Mouse (Mus musculus) heart, postnatal 25 days (tissue): ENCODE data around the gene Abca7. TPM values are rescaled to one million over a fixed set of nuclear protein-coding genes. Genes with fewer than 3 reads are reported as not detected.
A peak's percentile ranks its signal among the peaks of the same experiment; 100 is the strongest.

ENCODE experiments used
- DNase-seq: peaks from one replicate; pipeline ENCODE4 v3.0.0; 2022; ENCODE audit warnings: low spot score
- intact Hi-C: fragments of 180-260 bp; cut with DNase I; formaldehyde crosslinking; loops from one replicate; pipeline ENCODE4 v1.15.1; 2025
- total RNA-seq, 2 experiments: library from RNA; stranded (reverse); gene quantifications; 2 replicates each; pipeline ENCODE4 v1.2.3; 2021

Abca7 gene
- total RNA-seq, 2 experiments from 2014 or later, result 6.5 to 6.7 TPM

- DNase-seq, result peak; percentile 76
- intact Hi-C loops, result loop anchor here (5.0 kb wide), 1 partner anchor 149 kb away; the partner anchor contains the start of gene Atp5d
Measured at GRCm38 (mm10) chr10:79988506-79989271, 7.6 kb upstream of the Abca7 start, which contains the start of gene Cnn2. TSS of gene Cnn2 (plus strand) at chr10:79988584.

GRCm38 (mm10) chr10:79989272-79989786 lies 7.0 kb upstream of the Abca7 start:
- intact Hi-C loops, result loop anchor here (5.0 kb wide), 1 partner anchor 148 kb away; the partner anchor contains the start of gene Atp5d
- DNase-seq, result no peak

DNA sequence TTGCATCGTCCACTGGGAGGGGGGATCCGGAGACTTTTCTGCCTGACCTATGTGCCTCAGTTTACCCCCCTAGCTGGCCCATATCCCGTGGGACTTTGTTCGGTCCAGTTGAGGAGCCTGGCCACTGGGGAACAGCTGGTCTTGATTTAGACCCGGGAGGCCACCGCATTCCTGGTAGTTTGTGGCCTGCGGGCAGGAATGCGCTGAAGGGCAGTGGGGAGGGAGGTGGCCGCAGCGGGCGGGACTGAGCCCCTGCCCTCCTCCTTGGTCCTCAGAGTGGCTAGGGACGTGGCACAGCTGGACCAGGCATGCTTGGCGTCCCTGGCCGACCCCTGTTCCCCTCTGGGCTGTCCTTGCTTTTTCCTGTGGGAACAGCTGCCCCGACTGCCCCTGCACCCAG lies 6.4 kb upstream of the Abca7 start:
- intact Hi-C loops, result loop anchor here (5.0 kb wide), 1 partner anchor 147 kb away; the partner anchor contains the start of gene Atp5d
- no peak for DNase-seq

DNA sequence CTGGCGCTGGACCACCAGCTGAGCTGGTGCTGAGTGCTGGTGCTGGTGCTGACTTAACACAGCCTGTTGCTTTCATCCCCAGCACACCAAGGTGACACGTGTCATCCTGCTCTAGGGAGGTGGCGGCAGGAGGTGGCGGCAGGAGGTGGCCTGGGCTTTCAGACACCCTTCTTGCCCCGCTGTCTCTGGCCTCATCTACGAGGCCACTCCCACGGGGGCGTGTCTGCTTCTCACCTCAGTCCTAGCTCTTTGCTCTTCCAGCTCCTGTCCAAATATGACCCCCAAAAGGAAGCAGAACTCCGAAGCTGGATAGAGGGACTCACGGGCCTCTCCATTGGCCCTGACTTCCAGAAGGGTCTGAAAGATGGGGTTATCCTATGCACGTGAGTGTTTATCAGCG lies 5.2 kb upstream of the Abca7 start:
- DNase-seq, result no peak
- intact Hi-C loops, result no loop called here

DNA sequence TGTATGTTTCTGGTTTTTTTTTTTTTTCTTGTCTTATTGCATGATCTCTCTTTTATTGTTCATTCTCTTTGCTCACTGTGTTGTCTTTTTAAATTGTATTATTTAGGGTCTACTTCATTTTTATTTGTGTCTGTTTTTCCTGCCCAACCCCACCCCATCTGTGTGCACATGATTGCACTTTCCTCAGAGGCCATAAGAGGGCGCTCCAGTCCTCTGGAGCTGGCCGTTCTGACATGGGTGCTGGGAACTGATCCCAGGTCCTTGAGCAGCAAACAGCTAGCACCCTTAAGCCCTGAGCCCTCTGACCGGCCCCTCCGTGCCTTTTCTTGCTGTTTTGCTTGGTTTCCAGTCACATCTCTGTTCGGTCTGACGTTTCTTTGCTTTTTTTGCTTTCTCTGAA lies 4.7 kb upstream of the Abca7 start:
- DNase-seq, result no peak
- intact Hi-C loops, result no loop called here

GRCm38 (mm10) chr10:79994397-79995115 lies 1.7 kb upstream of the Abca7 start:
- DNase-seq, result no peak
- intact Hi-C loops, result loop anchor here (5.0 kb wide), 1 partner anchor 38 kb away; no protein-coding TSS in a partner anchor

GRCm38 (mm10) chr10:79995636-79996035 lies 658 bp upstream of the Abca7 start:
- no peak for DNase-seq
- intact Hi-C loops, result loop anchor here (5.0 kb wide), 1 partner anchor 37 kb away; no protein-coding TSS in a partner anchor

DNA sequence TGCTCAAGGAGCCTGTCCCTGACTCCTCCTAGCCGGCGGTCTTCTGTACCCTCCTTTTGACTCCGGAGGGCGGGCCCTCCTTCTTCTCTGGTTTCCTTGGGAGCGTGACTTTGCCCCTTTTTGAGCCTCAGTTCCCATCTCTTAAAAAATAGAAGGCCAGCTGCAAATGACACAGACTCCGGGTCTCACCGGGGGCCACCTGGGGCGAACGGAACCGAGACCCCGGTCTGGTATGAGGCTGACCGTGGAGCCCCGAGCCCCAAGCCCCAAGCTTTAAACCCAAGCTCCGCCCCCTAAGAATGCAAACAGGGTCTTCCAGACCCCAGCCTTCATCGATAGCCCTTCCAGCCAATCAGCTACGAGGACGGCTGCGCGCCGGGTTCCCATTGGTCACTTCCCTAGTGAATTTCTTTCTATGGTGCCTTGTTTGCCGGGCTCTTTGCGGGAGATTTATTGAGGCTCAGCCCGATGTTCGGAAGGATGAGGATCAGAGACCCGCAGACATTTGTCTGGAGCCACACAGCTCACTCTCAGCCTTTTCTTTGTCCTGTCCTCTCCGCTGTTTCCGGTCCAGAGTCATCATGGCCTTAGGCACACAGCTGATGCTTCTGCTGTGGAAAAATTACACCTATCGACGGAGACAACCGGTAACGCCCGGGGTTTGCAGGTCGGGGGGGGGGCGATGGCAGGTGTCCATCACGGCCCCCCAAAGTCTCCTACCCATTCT lies 903 bp downstream of the Abca7 start:
- intact Hi-C loops, result loop anchor here (5.0 kb wide), 1 partner anchor 35 kb away; no protein-coding TSS in a partner anchor
- peak; percentile 60 for DNase-seq

GRCm38 (mm10) chr10:79997819-79998218 lies 1.5 kb downstream of the Abca7 start:
- intact Hi-C loops, result loop anchor here (5.0 kb wide), 1 partner anchor 34 kb away; no protein-coding TSS in a partner anchor
- DNase-seq, result no peak

GRCm38 (mm10) chr10:80001945-80002344 lies 5.7 kb downstream of the Abca7 start:
- DNase-seq, result no peak
- intact Hi-C loops, result no loop called here

GRCm38 (mm10) chr10:80002829-80003228 lies 6.5 kb downstream of the Abca7 start:
- intact Hi-C loops, result no loop called here
- no peak for DNase-seq

DNA sequence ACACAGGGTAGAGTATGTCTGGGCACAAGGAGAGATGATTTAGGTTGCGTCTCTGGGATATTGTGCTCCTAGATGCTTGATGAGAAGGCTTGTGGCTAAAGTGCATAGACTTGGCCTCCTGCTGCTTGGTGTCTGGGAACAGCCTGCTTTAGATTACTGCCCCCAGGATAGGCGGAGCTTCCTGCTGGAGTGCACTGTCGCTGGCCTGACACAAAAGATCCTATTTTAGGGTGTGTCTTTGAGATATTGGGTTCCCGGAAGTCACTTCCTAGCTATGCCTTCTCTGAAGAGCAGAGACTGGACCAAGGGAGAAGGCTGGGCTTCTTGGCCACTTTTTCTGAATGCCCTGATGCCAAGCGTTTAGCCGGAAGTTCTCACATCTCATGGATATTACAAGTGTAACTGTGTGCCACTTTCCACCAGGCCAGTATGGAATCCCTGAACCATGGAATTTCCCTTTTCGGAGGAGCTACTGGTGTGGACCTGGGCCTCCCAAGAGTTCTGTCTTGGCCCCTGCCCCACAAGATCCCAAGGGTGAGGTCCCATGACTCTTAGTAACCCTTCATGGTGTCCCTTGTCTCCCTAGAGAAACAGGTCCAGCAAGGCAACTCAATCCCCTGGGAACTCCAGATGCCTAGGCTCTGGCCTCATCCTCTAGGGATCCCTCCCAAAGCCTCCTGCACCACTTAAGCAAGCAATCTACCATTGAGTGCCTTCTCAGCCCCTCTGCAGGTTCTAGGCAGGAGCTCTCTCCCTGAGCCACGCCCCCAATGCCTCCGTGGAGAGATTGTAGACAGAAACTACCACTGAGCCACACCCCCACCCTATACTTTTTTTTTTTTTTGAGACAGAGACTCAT lies 7.3 kb downstream of the Abca7 start:
- no peak for DNase-seq
- intact Hi-C loops, result no loop called here

- DNase-seq, result no peak
- intact Hi-C loops, result no loop called here
Measured at GRCm38 (mm10) chr10:80004233-80004705, 8.0 kb downstream of the Abca7 start.

- DNase-seq, result no peak
- intact Hi-C loops, result no loop called here
Measured at GRCm38 (mm10) chr10:80011740-80012139, 15.4 kb downstream of the Abca7 start.

DNA sequence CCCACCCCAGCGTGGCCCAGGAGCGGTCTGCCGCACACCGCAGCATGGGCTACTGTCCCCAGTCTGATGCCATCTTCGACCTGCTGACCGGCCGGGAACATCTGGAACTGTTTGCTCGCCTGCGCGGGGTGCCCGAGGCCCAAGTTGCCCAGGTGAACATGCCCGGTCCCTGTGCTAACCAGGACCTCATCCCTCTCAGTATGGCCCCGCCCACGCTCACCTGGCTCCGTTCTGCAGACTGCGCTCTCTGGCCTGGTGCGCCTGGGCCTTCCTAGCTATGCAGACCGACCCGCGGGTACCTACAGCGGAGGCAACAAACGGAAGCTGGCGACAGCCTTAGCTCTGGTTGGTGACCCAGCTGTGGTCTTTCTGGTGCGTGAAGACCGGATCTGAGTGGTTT lies 17.3 kb downstream of the Abca7 start:
- no peak for DNase-seq
- intact Hi-C loops, result no loop called here

- intact Hi-C loops, result no loop called here
- DNase-seq, result no peak
Measured at GRCm38 (mm10) chr10:80014484-80015290, 18.4 kb downstream of the Abca7 start.

- no peak for DNase-seq
- intact Hi-C loops, result no loop called here
Measured at GRCm38 (mm10) chr10:80015583-80015982, 19.3 kb downstream of the Abca7 start.

DNA sequence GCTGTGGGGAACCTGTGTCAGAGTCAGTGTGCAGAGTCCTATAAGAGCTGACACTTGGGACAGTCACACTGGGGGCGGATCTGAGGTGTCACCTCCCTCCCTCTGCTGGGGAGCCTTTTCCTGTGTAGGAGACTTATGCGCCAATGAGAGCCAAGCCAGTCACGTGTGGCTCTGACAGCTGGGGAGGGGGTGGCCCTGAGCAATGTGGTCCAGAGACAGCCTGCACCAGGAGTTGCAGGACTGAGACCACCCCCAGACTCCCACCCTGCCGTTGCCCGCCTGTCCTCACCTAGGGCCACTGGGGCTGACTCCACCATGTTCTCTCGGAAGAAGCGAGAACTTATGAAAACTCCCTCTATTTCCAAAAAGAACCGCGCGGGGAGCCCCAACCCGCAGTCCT lies 20.2 kb downstream of the Abca7 start, which contains the start of gene Arhgap45:
Arhgap45 (plus strand) TSS at position 143 of the 400 bp plus-strand sequence.
- intact Hi-C loops, result no loop called here
- no peak for DNase-seq
